Mouse (Mus musculus) layer of hippocampus, postnatal 36 days (tissue): ENCODE measurements at regions not wholly inside any gene's neighbourhood (a gene's known extent, or its start where the extent isn't known, plus 50 kb on each side); places are given as distances from the start of the nearest gene placed in this dataset.

ENCODE experiments used
- DNase-seq, 2 experiments: peaks; one replicate each; pipeline ENCODE4 v3.0.0; 2022

DNA sequence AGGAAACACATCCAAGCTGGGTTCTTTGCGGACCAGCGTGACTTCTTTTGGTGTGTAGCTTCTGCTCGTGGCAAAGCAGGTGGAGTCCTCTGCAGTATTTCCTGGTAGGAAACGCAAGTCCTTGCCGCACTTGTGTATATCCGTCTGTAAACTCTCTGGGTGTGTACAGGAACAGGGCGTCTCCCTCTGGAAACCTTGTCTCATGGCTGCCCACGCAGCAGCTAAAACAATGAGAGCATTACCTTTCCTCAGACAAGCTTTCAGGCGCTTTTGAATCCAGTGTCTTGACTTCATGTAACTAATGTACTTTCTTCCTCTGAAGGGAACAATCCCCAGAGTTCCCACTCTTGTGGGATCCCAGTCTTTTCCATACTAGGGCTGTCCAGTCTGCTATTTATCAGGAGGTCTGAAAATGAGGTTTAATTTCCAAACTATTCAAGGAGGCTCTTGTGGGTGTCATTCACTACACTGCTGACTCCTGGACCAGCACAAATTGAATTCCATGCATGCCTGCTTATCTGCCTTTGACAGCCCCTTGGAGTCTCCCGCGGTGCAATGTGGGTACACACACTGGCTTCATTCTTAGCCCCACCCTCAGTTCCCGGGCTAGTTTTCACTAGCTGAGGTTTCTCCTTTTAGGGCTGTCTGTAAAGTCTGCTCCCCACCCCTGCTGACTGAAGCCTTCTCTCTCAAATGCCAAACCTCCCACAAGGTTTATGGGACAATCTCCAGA is 161.6 kb upstream of the Anxa10 start:
- DNase-seq = peak in 1 of 2 experiments; percentile 2

DNA sequence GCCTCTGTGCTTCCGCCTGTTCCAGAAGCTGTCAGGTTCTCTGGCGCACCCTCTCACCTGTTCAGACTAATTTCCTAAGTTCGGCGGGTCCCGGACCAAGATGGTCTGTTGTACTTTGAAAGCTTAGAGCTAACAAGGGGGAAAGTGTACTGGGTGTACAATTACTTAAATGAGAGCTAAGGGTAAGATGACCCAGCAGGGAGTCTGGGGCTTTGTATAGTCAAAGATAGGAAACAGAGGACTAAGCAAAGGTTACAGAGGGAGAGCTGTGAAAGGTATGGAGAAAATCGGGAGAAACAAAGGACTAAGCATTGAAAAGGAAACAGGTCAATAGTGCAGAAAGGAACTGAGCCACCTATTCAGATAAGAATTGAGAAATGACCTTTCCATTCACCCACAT is 127.6 kb upstream of the Anxa10 start:
- no peak for DNase-seq
